Mouse (Mus musculus) kidney, adult 2 months (tissue): ENCODE results near the gene Igsf11.

Experiments used
- CTCF ChIP-seq: fragments of 200-500 bp; conservative IDR thresholded peaks from 2 replicates; pipeline ENCODE4 v1.5.1; 2011; ENCODE audit warnings: low read depth, mild to moderate bottlenecking, control low read depth, low read length, moderate library complexity, mixed read lengths; ENCODE audit not compliant: insufficient read depth, insufficient read length
- POLR2A ChIP-seq: fragments of 200-500 bp; IDR thresholded peaks from one replicate; pipeline ENCODE4 v1.6.1; 2011; ENCODE audit warnings: low read depth, low read length, control low read depth

- no peak for TF ChIP-seq CTCF
- TF ChIP-seq POLR2A, result no peak
Observed at GRCm38 (mm10) chr16:38958801-38959200, 66.3 kb downstream of the Igsf11 start.
